Mouse (Mus musculus) liver, adult 10 weeks (tissue): Measurements from ENCODE around the gene Tssk1. TPM values are rescaled to one million over a fixed set of nuclear protein-coding genes. Genes with fewer than 3 reads are reported as not detected.

Experiments
- polyA plus RNA-seq: library from polyadenylated mRNA; stranded (reverse); fragments of 350-450 nt; fragmentation: Illumina TruSeq; extraction: RNeasy Lipid Tissue Mini Kit (QIAGEN cat#74804); gene quantifications from one replicate; pipeline ENCODE4 v1.2.3, GENCODE M21; 2014; ENCODE audit warnings: low read depth, low replicate concordance

Tssk1 gene
- polyA plus RNA-seq: not detected

DNA sequence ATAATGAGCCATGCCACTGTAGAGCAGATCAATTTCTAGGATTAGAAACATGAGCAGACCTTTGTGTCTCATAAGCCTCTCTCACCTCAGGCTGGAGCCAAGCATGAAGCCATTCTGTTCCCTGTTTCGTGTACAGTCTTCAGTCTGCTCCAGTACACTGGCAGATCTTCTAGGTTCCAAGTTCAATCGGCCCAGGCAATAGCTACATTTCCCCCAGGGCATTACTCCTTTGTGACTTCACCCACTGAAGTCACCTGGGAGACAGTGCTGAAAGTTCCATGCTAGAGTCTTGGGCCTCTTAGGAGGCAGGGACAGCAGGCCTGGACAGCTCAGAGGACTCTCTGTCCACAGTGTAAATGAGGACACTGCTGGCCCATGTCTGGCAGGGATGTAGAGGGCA is at the start of gene Tssk1:
TSS of gene Tssk1 (plus strand) at position 301 of the 400 bp plus-strand sequence.

GRCm38 (mm10) chr16:17891567-17891959 is 2.5 kb upstream of the Tssk1 start, which contains the start of gene Gm20518:
TSS of gene Gm20518 (minus strand) at chr16:17891671.

GRCm38 (mm10) chr16:17898462-17898861 is 4.4 kb downstream of the Tssk1 start, which contains the start of the genes Dgcr2 and Tssk2:
TSS of gene Dgcr2 (minus strand) at chr16:17898562.
TSS of gene Tssk2 (plus strand) at chr16:17898637.

GRCm38 (mm10) chr16:17911052-17911595 is 17.1 kb downstream of the Tssk1 start, which contains the start of gene Ess2:
TSS of gene Ess2 (minus strand) at chr16:17911348.

GRCm38 (mm10) chr16:17914307-17915249 is 20.6 kb downstream of the Tssk1 start, which contains the start of gene Gsc2:
TSS of gene Gsc2 (minus strand) at chr16:17915059.

DNA sequence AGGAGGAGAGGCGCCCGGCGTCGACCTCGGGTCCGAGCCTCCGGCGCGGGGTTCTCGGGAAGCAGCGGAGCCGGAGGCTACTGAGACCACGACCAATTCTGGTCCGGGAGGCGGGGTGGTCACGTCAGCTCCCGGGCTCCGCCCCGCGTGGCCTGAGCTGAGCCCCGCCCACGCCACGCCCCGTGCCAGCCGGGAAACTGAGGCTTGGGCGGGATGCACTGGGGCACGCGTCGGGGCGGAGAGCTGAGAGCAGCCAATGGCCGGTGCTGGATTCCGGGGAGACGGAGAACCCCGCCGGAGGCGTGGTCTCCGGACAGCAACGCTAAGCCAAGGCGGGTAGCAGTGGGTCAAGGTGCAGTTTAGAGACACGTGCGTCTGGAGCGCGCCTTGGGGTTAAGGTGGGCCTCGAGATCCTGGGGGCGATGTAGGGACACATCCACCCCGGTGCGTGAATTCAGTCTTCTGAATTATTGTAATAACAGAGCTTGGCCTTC is 34.1 kb downstream of the Tssk1 start, which contains the start of gene Slc25a1:
TSS of gene Slc25a1 (minus strand) at position 133 of the 494 bp plus-strand sequence.

Other genes starting within 250 kb of the Tssk1 start
- not detected for gene Ccdc74a, start 247.8 kb upstream of the Tssk1 start, polyA plus RNA-seq
- gene Med15, start 161.3 kb upstream of the Tssk1 start, polyA plus RNA-seq: 6.3 TPM
- gene Klhl22, start 134.6 kb upstream of the Tssk1 start, polyA plus RNA-seq: 3.8 TPM
- not detected for gene Scarf2, start 96.9 kb upstream of the Tssk1 start, polyA plus RNA-seq
- not detected for gene B830017H08Rik, start 61.1 kb upstream of the Tssk1 start, polyA plus RNA-seq
- gene Car15, start 55.9 kb upstream of the Tssk1 start, polyA plus RNA-seq: 0.32 TPM
- gene Gm20518, start 2.6 kb upstream of the Tssk1 start, polyA plus RNA-seq: not detected
- 7.9 TPM for gene Dgcr2, start 4.3 kb downstream of the Tssk1 start, polyA plus RNA-seq
- not detected for gene Tssk2, start 4.4 kb downstream of the Tssk1 start, polyA plus RNA-seq
- 1.8 TPM for gene Ess2, start 17.1 kb downstream of the Tssk1 start, polyA plus RNA-seq
- not detected for gene Gsc2, start 20.8 kb downstream of the Tssk1 start, polyA plus RNA-seq
- gene Slc25a1, start 34.0 kb downstream of the Tssk1 start, polyA plus RNA-seq: 60.0 TPM
- gene Vpreb2, start 86.2 kb downstream of the Tssk1 start, polyA plus RNA-seq: not detected
- 12.2 TPM for gene Dgcr6, start 158.6 kb downstream of the Tssk1 start, polyA plus RNA-seq
- gene Prodh, start 196.0 kb downstream of the Tssk1 start, polyA plus RNA-seq: 14.7 TPM
- not detected for gene Rtn4r, start 233.4 kb downstream of the Tssk1 start, polyA plus RNA-seq